Mouse (Mus musculus) gastrocnemius, adult 2 months (tissue): Measurements from ENCODE around the gene Ly6g6f. TPM values are rescaled to one million over a fixed set of nuclear protein-coding genes. Genes with fewer than 3 reads are reported as not detected.
"Not testable (repeated sequence)": the region's sequence is repeated elsewhere in the genome, so short reads cannot be mapped to it uniquely, and the experiment has no call there.

Experiments
- DNase-seq: peaks from one replicate; pipeline ENCODE4 v3.0.0; 2022
- H3K27ac ChIP-seq: fragments of 200-600 bp; 2 replicates; pipeline ENCODE4 v1.8.1; 2022; ENCODE audit warnings: mild to moderate bottlenecking
- H3K4me3 ChIP-seq: fragments of 200-600 bp; 2 replicates; pipeline ENCODE4 v1.8.1; 2022; ENCODE audit warnings: mild to moderate bottlenecking, moderate library complexity
- CTCF ChIP-seq: fragments of 200-600 bp; IDR thresholded peaks from 2 replicates; pipeline ENCODE4 v1.8.1; 2022; ENCODE audit warnings: antibody characterized with exemption, mild to moderate bottlenecking, moderate library complexity
- intact Hi-C: fragments of 180-260 bp; cut with DNase I; formaldehyde crosslinking; loops from one replicate; pipeline ENCODE4 v1.15.1; 2025
- long read RNA-seq, 2 experiments: library from polyadenylated mRNA; stranded (forward); transcript quantifications; one replicate each; pipeline ENCODE4 v2.0.0; 2021
- total RNA-seq, 2 experiments: library from RNA; stranded (reverse); gene quantifications; 2 replicates each; pipeline ENCODE4 v1.2.3; 2021

Ly6g6f gene
- total RNA-seq = not detected
- long read RNA-seq, experiment 1 = 0 reads
- long read RNA-seq, experiment 2 = 0 reads

DNA sequence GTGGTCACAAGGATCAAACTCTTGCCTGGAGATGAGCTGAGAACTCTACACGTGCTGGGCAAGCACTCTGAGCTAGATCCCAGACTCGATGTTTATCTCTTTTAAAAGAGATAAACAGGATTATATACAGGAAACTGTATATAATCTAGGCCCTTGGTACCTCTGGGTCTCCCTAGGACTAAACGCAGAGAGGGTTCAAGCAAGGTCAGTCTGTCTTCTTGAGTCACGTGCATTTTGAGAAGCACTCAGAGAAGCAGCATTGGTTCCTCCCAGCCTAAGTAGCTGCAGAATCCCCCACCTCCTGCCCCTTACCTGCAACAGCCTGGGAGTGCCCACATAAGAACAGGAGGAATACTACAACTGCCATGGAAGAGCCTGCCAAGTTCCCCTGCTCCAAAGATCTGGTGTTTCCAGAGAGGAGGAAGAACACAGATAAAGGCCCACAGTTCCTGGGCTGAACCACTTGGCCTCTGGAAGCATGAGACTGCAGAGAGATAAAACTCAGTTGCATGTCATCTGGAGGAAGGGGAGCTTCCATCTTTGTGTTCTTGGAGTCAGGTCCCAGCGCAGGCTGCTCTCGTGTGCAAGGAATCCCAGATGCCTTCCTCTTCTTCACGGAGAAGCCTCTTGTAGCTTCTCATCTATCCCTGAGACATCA, at the start of gene Ly6g6f:
Gene Ly6g6f (minus strand): TSS at position 403 of the 658 bp plus-strand sequence.
- TF ChIP-seq CTCF = no peak

DNA sequence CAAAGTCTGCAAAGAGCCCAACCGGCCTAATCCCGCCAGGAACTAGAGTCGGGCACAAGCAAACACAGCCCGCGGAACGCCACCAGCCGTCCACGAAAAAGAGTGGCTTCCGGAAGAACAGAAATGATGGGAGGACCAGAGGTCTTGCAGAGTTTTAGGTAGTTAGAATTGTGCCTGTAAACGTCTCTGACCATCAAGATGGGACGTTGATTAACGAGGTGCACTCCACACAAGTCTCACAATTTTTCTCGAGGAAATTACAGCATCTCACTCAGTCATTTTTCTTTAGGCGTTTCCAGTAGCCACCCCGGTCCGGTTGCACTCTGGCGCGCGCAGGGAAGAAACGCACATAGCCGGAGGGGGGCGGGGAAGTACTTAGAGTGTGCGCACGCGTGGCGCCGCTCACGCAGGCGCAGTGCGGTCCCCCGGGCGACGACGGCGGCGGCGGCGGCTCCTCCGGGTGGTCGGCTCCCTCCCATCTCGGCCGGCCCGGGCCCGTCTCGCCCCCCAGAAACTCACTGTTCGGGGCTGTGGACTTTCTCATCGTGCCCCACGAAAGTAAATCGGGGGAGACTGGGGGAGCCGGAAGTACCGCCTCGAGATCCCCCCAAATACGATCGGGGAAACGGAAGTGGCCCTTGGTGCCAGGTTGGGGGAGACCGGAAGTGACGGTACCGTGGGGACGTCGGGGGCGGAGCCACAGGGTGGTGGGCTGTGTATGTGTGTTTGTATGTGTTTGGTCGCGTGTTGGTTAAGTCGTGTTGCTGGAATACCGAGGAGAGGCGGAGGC, 49.6 kb upstream of the Ly6g6f start, which contains the start of gene Bag6:
Gene Bag6 (plus strand): TSS at position 378 of the 790 bp plus-strand sequence.
- no peak for TF ChIP-seq CTCF
- peak; percentile 95 for DNase-seq
- peak within 1 kb of the TSS; percentile 94 for H3K4me3 ChIP-seq
- H3K27ac ChIP-seq = peak within 1 kb of the TSS; percentile 100
- intact Hi-C loops = no loop called here

More for the DNA sequence above, at the start of gene Ly6g6f:
- no peak within 1 kb of the TSS for H3K4me3 ChIP-seq
- no peak within 1 kb of the TSS for H3K27ac ChIP-seq
- DNase-seq = no peak
- intact Hi-C loops = loop anchor here (5.0 kb wide), 1 partner anchor 63 kb away; no protein-coding TSS in a partner anchor

DNA sequence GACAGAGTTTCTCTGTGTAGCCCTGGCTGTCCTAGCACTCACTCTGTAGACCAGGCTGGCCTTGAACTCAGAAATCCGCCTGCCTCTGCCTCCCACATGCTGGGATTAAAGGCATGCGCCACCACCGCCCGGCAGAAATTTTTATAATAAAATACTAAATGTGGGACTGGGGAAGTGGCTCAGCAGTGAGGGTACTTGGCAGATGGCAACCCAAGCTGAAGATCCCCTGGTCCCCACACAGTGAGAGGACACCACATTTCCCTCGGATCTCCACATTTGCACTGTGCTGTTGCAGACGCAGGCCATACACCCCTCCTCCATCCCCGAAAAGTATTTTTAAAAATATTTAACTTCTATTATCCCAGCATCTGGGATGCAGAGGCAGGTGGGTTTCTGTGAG, 48.1 kb upstream of the Ly6g6f start:
- intact Hi-C loops = no loop called here
- no peak for TF ChIP-seq CTCF
- Histone ChIP-seq H3K27ac (no peak overlapping the region), H3K4me3 (no peak overlapping the region)
- no peak for DNase-seq

DNA sequence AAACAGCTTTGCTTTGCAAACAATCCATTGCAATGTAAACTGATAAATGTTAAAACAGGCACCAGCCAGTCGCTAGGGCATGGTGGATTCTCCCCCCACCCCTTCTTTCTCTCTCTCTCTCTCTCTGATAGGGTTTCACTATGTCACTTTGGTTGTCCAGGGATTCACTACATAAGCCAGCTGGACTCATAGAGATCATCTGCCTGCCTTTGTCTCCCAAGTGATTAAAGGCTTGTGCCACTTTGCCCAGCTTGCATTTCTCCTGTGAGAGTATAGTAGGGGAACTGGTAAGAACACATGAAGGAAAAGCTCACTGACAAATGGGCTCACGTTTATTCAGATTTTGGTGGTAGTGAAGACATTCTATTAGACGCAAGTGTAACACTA, 46.8 kb upstream of the Ly6g6f start:
- Histone ChIP-seq H3K4me3 (no peak overlapping the region), H3K27ac (no peak overlapping the region)
- intact Hi-C loops = no loop called here
- no peak for DNase-seq
- no peak for TF ChIP-seq CTCF

DNA sequence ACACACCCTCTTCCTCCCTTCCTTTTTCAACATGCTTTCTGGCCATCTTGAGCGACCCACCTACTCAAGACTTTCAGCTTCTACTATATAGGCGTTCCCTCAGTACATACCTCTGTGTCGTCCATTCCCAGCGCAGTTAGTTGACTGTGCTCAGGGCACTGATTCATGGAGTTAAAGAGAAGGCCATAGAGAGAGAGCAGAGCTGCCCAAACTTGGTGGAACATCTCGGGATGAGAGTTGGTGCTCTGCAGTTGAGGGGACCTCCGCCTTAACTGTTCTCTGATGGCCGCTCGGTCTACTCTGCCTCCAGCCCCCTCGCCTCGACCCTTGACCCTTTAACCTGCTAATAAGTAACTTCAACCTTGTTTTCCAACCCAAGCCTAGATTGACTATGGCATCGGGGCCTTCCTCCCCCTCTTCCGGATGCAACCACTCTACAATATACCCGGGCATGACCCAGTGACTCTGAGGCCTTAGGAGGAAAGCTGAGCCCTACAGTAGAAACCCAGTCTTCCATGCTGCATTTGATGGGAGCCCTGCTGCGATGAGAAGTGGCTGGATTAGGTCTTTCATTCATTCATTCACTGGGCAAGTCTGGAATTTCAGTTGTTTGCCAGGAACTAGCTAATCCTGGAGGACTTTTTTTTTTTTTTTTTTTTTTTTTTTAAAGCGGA, 46.2 kb upstream of the Ly6g6f start, which contains the start of gene Apom:
Gene Apom (minus strand): TSS at position 551 of the 674 bp plus-strand sequence.
- intact Hi-C loops = no loop called here
- DNase-seq = no peak
- TF ChIP-seq CTCF = no peak
- H3K27ac ChIP-seq = no peak within 1 kb of the TSS
- no peak within 1 kb of the TSS for H3K4me3 ChIP-seq

DNA sequence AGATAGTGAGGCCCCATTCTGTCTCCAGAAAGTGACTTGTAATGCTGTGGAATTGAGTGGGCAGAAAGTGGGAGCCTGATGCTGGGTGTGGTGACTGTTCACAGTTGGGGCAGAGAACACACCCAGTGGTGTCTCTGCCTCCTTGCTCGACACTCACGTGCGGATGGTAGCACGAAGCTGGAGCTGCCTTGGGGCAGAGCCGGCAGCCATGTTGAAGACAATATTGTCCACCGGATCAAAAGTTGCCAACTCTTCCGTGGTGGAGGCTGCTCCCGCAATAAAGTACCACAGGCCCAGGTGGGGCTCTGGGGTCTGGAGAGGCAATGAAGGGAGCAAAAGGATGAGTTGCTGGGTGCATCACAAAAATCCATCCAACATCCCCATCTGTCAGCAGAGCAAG, 45.6 kb upstream of the Ly6g6f start:
- TF ChIP-seq CTCF = no peak
- intact Hi-C loops = no loop called here
- DNase-seq = no peak

DNA sequence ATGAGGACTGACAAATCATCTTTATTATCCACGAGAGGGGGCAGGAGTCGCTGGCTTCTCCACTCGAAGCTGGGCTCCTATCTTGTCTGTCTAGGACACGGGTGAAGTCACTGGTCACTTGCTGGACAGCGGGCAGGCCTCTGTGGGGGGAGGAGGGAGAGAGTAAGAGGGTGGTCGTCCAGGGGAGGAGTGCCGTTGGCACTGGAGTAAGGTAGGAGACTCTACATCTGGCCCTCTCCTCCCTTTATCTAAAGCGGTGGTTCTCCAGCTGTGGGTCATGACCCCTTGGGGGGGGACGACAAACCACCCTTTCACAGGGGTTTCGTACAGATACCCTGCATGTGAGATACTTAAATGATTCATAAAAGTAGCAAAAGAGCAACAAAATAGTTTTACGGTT, 43.6 kb upstream of the Ly6g6f start:
- intact Hi-C loops = loop anchor here (5.0 kb wide), 1 partner anchor 108 kb away; the partner anchor contains the start of gene Nfkbil1
- no peak for DNase-seq
- Histone ChIP-seq H3K27ac (no peak overlapping the region), H3K4me3 (no peak overlapping the region)
- no peak for TF ChIP-seq CTCF

More for the DNA sequence above, 45.6 kb upstream of the Ly6g6f start:
- no peak overlapping the region for H3K4me3 ChIP-seq
- H3K27ac ChIP-seq = no peak overlapping the region

DNA sequence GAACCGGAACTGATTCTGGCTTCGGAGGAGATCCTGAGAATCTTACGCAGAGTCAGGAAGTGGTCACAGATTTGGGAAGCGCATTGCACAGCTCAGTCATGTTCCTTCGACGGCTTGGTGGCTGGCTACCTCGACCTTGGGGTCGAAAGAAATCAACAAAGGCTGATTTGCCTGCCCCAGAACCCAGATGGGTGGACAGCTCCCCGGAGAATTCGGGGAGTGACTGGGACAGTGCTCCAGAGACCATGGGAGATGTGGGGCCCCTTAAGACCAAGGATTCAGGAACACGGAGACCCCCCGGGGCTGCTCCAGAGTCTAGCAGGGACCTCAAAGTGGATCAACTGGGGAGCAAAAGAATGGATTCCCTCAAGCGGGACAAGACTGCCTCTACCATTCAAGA, 41.6 kb upstream of the Ly6g6f start:
- peak overlapping the region; percentile 89 for H3K4me3 ChIP-seq
- TF ChIP-seq CTCF = no peak
- peak overlapping the region; percentile 94 for H3K27ac ChIP-seq
- intact Hi-C loops = loop anchor here (5.0 kb wide), 1 partner anchor 110 kb away; the partner anchor contains the start of gene Nfkbil1
- no peak for DNase-seq

DNA sequence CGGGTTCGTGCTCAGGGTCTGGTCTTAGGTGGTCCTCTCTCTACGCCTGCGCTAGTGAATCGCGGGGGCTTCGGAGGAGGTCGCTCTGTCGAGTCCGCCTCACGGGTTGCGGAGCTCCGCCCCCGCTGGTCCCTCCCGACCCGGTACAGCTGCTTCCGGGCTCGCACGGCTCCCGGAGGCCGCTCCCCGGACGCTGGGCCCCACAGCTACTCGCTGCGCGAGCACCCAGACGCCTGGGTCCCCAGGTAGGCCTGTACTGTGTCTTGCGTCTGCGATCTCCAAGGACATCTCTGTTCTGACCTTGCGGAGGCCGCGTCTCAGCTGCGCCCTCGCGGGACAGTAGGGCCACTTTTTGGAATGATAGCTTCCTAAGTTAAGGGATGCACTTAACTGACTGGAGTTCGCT, 40.8 kb upstream of the Ly6g6f start, which contains the start of gene D17H6S53E:
Gene D17H6S53E (plus strand): TSS at position 168 of the 406 bp plus-strand sequence.
- peak; percentile 88 for DNase-seq
- no peak for TF ChIP-seq CTCF
- intact Hi-C loops = loop anchor here (5.0 kb wide), 1 partner anchor 111 kb away; the partner anchor contains the start of gene Nfkbil1
- Histone ChIP-seq H3K4me3 (peak within 1 kb of the TSS; percentile 89), H3K27ac (peak within 1 kb of the TSS; percentile 94)

DNA sequence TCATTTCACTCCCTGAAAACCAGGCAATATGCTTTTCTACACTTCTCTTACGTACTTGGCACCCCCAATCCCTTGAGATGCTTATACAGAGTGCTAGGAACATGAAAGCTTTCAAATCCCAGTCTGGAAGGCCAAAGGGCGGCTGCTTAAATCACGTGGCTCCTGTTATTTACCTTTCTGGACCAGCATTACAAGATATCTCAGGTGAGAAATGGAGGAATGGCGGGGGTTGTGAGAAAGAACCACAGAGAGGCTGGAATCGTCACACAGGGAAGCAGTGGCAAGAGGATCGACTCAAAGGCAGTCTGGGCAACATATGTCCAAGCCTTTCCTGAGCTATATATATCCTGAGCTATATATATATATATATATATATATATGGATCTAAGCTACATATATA, 40.2 kb upstream of the Ly6g6f start:
- Histone ChIP-seq H3K4me3 (peak overlapping the region; percentile 89), H3K27ac (peak overlapping the region; percentile 94)
- intact Hi-C loops = loop anchor here (5.0 kb wide), 1 partner anchor 112 kb away; the partner anchor contains the start of gene Nfkbil1
- TF ChIP-seq CTCF = no peak
- no peak for DNase-seq

DNA sequence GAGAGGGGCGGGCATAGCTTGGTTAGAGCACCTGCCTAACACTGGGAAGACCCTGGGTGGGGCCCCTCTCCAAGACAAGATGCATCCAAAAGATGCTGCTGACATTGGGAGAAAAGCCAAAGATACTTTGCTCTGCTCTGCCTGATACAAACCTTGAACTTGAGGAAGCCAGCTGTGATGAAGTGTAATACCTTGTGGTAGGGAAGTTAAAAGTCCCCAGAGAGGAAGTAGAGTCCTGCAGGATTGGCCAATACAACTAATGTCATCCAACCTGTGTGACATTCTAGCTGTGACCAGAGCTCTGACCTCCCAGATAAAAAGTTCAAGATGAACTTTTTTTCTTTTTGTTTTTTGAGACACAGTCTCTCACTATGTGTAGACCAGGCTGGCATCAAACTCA, 39.7 kb upstream of the Ly6g6f start:
- Histone ChIP-seq H3K27ac (peak overlapping the region; percentile 94), H3K4me3 (peak overlapping the region; percentile 89)
- intact Hi-C loops = loop anchor here (5.0 kb wide), 1 partner anchor 112 kb away; the partner anchor contains the start of gene Nfkbil1
- no peak for DNase-seq
- TF ChIP-seq CTCF = no peak

DNA sequence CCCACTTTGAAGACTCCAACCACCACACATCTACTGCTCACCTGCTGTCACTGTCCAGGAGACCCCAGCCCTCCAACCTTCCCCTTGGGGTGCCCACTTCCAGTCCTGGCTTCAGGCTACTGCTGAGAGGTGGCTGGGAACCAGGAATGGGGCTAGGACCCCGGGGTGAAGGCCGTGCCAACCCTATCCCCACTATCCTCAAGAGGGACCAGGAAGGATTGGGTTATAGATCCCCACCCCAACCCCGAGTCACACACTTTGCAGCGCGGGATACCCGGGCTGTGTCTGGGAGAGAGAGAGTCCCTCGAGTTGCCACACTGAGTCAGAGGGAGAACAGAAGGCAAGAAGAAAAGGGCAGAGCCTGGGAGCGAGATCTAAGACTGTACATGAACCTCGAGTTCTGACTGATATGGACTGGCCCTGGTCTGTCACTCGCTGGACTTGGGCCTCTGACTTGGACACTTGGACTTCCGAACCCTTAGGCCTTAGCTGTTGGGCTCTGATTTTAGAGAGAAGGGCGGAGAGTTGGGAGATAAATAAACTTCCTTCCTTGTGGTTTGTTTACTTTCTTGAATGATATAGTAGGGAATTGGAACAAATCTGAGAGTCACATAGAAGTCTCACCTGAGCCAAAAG, 39.0 kb upstream of the Ly6g6f start:
- intact Hi-C loops, H3K27ac ChIP-seq, H3K4me3 ChIP-seq, DNase-seq: not testable (repeated sequence)

DNA sequence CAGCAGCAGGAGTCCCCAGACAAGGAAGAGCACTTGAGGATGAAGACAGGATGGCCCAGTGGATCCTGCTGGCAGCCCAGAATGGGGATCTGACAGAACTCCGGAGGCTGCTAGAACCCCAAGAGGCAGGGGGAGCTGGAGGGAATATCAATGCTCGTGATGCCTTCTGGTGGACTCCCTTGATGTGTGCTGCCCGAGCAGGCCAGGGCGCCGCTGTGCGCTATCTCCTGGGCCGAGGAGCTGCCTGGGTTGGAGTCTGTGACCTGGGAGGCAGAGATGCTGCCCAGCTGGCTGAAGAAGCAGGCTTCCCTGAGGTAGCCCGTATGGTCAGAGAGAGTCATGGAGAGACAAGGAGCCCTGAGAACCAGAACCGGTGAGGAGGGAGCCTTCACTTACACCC, 37.9 kb upstream of the Ly6g6f start:
- intact Hi-C loops = not testable (repeated sequence)

More for the DNA sequence above, 37.9 kb upstream of the Ly6g6f start:
- not testable (repeated sequence) for H3K27ac ChIP-seq, DNase-seq, H3K4me3 ChIP-seq
